Mouse (Mus musculus): Measurements from ENCODE around the gene B4galt5. TPM values are rescaled to one million over a fixed set of nuclear protein-coding genes. Genes with fewer than 3 reads are reported as not detected.

B4galt5 gene
- polyA plus RNA-seq, 1 experiment from 2014 or later, result 3.2 TPM

- WGBS (ENCODE audit: insufficient replicate concordance), result 57% methylated on average over 15 of the region's 15 CpGs
- no peak overlapping the region for H3K27ac ChIP-seq (ENCODE audit: low read depth)
- H3K36me3 ChIP-seq (replicated peaks; ENCODE audit: insufficient read depth, low read length), result no peaks in the 10 kb centered on the region; the same call in 1 of the 2 replicates
- H3K4me2 ChIP-seq (ENCODE audit: low read depth, low read length), result no peak overlapping the region
- peaks cover 15% of the 10 kb centered on the region for H3K4me1 ChIP-seq (ENCODE audit: insufficient read depth)
- TF ChIP-seq CTCF (IDR thresholded peaks at IDR 0.05; ENCODE audit: low read depth), result peak; percentile 34
- no peak for TF ChIP-seq EP300 (IDR thresholded peaks at IDR 0.05; ENCODE audit: low read depth)
- ATAC-seq (no peak), DNase-seq (no peak)
- no peak overlapping the region for H3K4me3 ChIP-seq (ENCODE audit: low read depth, low read length)
- no peak overlapping the region for H3K9ac ChIP-seq (replicated peaks)
- no peaks in the 10 kb centered on the region for H3K9me3 ChIP-seq (ENCODE audit: low read length)
- H3K27me3 ChIP-seq (ENCODE audit: insufficient read depth, low read length), result no peaks in the 10 kb centered on the region
These were observed 54.1 kb downstream of the B4galt5 start for GRCm38 (mm10) chr2:167294926-167295325.

DNA sequence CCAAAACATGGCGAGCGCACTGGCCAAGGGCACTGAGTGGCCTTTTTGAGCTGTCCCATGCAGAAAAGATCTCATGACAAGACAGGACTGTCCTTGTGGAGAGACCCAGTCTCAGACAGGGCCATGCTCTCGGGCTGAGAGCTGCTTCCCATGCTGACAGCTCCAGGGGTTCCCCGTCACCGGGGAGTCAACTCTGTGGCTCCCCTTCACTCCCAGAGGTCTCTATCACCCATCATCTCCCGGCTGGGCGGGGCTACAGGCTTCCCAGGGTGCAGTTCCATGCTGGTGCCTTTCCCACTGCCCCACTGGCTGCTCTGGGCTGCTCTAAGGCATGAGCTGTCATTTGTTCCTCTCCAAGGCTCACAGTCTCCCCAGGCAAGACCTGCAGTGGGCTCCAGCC, 54.8 kb downstream of the B4galt5 start:
- WGBS (ENCODE audit: insufficient replicate concordance), result 70% methylated on average over 7 of the region's 7 CpGs

GRCm38 (mm10) chr2:167293289-167294085, 55.5 kb downstream of the B4galt5 start:
- peak; percentile 42 for DNase-seq
- no peaks in the 10 kb centered on the region for H3K9me3 ChIP-seq (ENCODE audit: low read length)
- TF ChIP-seq CTCF (IDR thresholded peaks at IDR 0.05; ENCODE audit: low read depth) (no peak), EP300 (IDR thresholded peaks at IDR 0.05; ENCODE audit: low read depth) (peak; percentile 31; the same call in 1 of the 2 replicates)
- H3K27ac ChIP-seq (ENCODE audit: low read depth), result no peak overlapping the region
- H3K36me3 ChIP-seq (replicated peaks; ENCODE audit: insufficient read depth, low read length), result no peaks in the 10 kb centered on the region
- peak; percentile 75 for ATAC-seq
- peaks cover 11% of the 10 kb centered on the region; the same call in 1 of the 2 replicates for H3K4me1 ChIP-seq (ENCODE audit: insufficient read depth)
- no peaks in the 10 kb centered on the region for H3K27me3 ChIP-seq (ENCODE audit: insufficient read depth, low read length)
- no peak overlapping the region for H3K4me2 ChIP-seq (ENCODE audit: low read depth, low read length)
- H3K9ac ChIP-seq (replicated peaks), result no peak overlapping the region
- WGBS (ENCODE audit: insufficient replicate concordance), result 54% methylated on average over 13 of the region's 13 CpGs
- H3K4me3 ChIP-seq (ENCODE audit: low read depth, low read length), result no peak overlapping the region

More for the DNA sequence above, 54.8 kb downstream of the B4galt5 start:
- no peak for ATAC-seq
- no peak overlapping the region for H3K9ac ChIP-seq (replicated peaks)
- peaks cover 11% of the 10 kb centered on the region; the same call in 1 of the 2 replicates for H3K4me1 ChIP-seq (ENCODE audit: insufficient read depth)
- TF ChIP-seq EP300 (IDR thresholded peaks at IDR 0.05; ENCODE audit: low read depth), result no peak
- no peak for TF ChIP-seq CTCF (IDR thresholded peaks at IDR 0.05; ENCODE audit: low read depth)
- no peak overlapping the region for H3K27ac ChIP-seq (ENCODE audit: low read depth)
- H3K36me3 ChIP-seq (replicated peaks; ENCODE audit: insufficient read depth, low read length), result no peaks in the 10 kb centered on the region
- no peaks in the 10 kb centered on the region for H3K27me3 ChIP-seq (ENCODE audit: insufficient read depth, low read length)
- H3K9me3 ChIP-seq (ENCODE audit: low read length), result no peaks in the 10 kb centered on the region
- no peak overlapping the region for H3K4me2 ChIP-seq (ENCODE audit: low read depth, low read length)
- no peak overlapping the region for H3K4me3 ChIP-seq (ENCODE audit: low read depth, low read length)
- no peak for DNase-seq

DNA sequence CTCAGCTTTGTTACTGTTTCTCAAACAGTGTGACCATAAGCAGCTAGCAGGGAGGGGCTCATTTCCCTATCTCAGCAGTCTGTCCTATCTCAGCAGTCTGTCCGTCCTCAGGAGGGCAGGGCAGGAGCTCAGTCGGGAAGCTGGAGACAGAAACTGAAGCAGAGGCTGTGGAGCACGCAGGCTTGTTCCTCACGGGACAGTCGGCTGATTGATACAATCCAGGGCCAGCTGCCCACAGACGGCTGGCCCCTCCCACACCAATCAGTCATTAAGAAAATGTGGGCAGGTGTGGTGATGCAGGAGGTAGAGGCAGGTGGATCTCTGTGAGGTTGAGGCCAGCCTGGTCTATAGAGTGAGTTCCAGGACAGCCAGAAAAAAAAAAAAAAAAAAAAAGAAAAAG, 56.1 kb downstream of the B4galt5 start:
- Histone ChIP-seq H3K4me3 (ENCODE audit: low read depth, low read length) (no peak overlapping the region), H3K9ac (replicated peaks) (no peak overlapping the region), H3K4me2 (ENCODE audit: low read depth, low read length) (peak overlapping the region; percentile 42), H3K36me3 (replicated peaks; ENCODE audit: insufficient read depth, low read length) (no peaks in the 10 kb centered on the region), H3K4me1 (ENCODE audit: insufficient read depth) (peaks cover 11% of the 10 kb centered on the region; the same call in 1 of the 2 replicates), H3K27ac (ENCODE audit: low read depth) (peak overlapping the region; percentile 6; the same call in 1 of the 2 replicates), H3K9me3 (ENCODE audit: low read length) (no peaks in the 10 kb centered on the region), H3K27me3 (ENCODE audit: insufficient read depth, low read length) (no peaks in the 10 kb centered on the region)
- TF ChIP-seq EP300 (IDR thresholded peaks at IDR 0.05; ENCODE audit: low read depth) (no peak), CTCF (IDR thresholded peaks at IDR 0.05; ENCODE audit: low read depth) (no peak)
- peak; percentile 50 for ATAC-seq
- 21% methylated on average over 6 of the region's 6 CpGs for WGBS (ENCODE audit: insufficient replicate concordance)
- no peak for DNase-seq

GRCm38 (mm10) chr2:167292151-167292591, 56.8 kb downstream of the B4galt5 start:
- Histone ChIP-seq H3K9ac (replicated peaks) (no peak overlapping the region), H3K9me3 (ENCODE audit: low read length) (no peaks in the 10 kb centered on the region), H3K27me3 (ENCODE audit: insufficient read depth, low read length) (no peaks in the 10 kb centered on the region), H3K27ac (ENCODE audit: low read depth) (peak overlapping the region; percentile 6; the same call in 1 of the 2 replicates), H3K4me1 (ENCODE audit: insufficient read depth) (peaks cover 11% of the 10 kb centered on the region; the same call in 1 of the 2 replicates), H3K36me3 (replicated peaks; ENCODE audit: insufficient read depth, low read length) (no peaks in the 10 kb centered on the region), H3K4me3 (ENCODE audit: low read depth, low read length) (no peak overlapping the region), H3K4me2 (ENCODE audit: low read depth, low read length) (peak overlapping the region; percentile 42; the same call in 1 of the 2 replicates)
- no peak for TF ChIP-seq CTCF (IDR thresholded peaks at IDR 0.05; ENCODE audit: low read depth)
- 0 out of 2 replicates have a peak, but pooled peaks have one; percentile 37 for TF ChIP-seq EP300 (IDR thresholded peaks at IDR 0.05; ENCODE audit: low read depth)
- no peak for DNase-seq
- ATAC-seq, result peak; percentile 58
- 56% methylated on average over 4 of the region's 4 CpGs for WGBS (ENCODE audit: insufficient replicate concordance)

- no peak for ATAC-seq
- Histone ChIP-seq H3K4me3 (ENCODE audit: low read depth, low read length) (no peak overlapping the region), H3K27ac (ENCODE audit: low read depth) (no peak overlapping the region)
These were observed 57.3 kb downstream of the B4galt5 start for GRCm38 (mm10) chr2:167291656-167292055.

More at GRCm38 (mm10) chr2:167291656-167292055, 57.3 kb downstream of the B4galt5 start:
- no peaks in the 10 kb centered on the region for H3K9me3 ChIP-seq (ENCODE audit: low read length)
- no peaks in the 10 kb centered on the region for H3K27me3 ChIP-seq (ENCODE audit: insufficient read depth, low read length)
- no peak for TF ChIP-seq CTCF (IDR thresholded peaks at IDR 0.05; ENCODE audit: low read depth)
- TF ChIP-seq EP300 (IDR thresholded peaks at IDR 0.05; ENCODE audit: low read depth), result no peak
- no peak for DNase-seq
- H3K9ac ChIP-seq (replicated peaks), result no peak overlapping the region
- WGBS (ENCODE audit: insufficient replicate concordance), result 75% methylated on average over 11 of the region's 11 CpGs
- H3K36me3 ChIP-seq (replicated peaks; ENCODE audit: insufficient read depth, low read length), result no peaks in the 10 kb centered on the region
- no peak overlapping the region for H3K4me2 ChIP-seq (ENCODE audit: low read depth, low read length)
- peaks cover 11% of the 10 kb centered on the region; the same call in 1 of the 2 replicates for H3K4me1 ChIP-seq (ENCODE audit: insufficient read depth)

Measured in liver, postnatal 0 days (tissue).